Mouse (Mus musculus) layer of hippocampus, postnatal 10 days (tissue): Measurements from ENCODE around the gene Dyrk1a. TPM values are rescaled to one million over a fixed set of nuclear protein-coding genes. Genes with fewer than 3 reads are reported as not detected.
A peak's percentile ranks its signal among the peaks of the same experiment; 100 is the strongest.

Experiments used
- DNase-seq, 2 experiments: peaks; one replicate each; pipeline ENCODE4 v3.0.0; 2021; ENCODE audit warnings: low spot score in 2 of 2
- long read RNA-seq: library from polyadenylated mRNA; stranded (forward); transcript quantifications from one replicate; pipeline ENCODE4 v2.0.0, GENCODE M21; 2023
- total RNA-seq, 2 experiments: library from RNA; stranded (reverse); gene quantifications; 2 replicates each; pipeline ENCODE4 v1.2.3; 2021

Gene Dyrk1a
- 10 to 100 TPM; 84.0 to 88.8 TPM for total RNA-seq
- long read RNA-seq, full-length matches to known transcripts: 3 of 8 reads
- long read RNA-seq, partial matches to known transcripts: 0 of 8 reads
- long read RNA-seq, other reads (novel, unspliced or antisense): 5 of 8 reads

DNA sequence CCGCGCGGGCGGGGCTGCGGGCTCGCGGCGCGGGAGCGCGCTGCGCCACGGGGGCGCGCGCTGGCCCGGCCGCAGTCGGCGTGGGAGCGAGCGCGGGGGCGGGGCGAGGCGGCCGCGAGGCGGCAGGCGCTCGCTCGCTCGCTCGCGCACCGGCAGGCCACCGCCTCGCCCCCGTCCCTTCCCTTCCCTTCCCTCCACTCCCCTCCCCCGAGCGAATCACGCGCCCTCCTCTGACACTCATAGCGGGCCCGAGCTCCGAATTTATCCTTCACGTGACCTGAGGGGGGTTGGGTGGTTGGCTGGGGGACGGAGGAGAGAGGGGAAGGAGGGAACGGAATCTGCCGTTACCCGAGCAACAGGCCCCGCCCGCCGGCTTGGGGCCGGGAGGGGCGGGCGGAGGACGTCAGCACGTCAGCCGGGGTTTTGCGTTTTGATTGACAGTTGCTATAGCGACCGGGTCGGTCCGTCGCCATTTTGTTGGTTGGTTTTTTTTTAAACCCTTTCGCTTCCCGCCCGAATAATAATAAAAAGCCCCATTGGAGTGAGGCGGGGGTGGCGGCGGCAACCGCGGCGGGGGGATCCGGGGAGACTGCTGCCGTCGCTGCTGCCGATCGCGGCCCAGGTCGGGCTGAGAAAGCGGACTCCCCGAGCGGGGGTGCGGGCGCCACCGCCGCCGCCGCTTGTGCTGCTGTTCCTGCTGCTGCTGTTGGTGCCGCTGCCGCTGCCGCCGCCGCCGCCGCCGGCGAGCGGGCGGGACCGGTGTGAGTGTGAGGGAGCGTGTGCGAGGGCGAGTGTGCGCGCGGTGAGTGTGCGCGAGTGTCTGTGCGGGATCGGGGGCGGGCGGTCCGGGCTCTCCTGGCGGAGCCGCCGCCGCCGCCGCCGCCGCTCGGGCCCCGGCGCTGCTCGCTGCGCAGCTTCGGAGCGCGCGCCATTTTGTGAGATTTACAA is at the start of gene Dyrk1a:
Gene Dyrk1a (plus strand): TSS at position 782 of the 948 bp plus-strand sequence.
- peak; percentile 98 for DNase-seq

DNA sequence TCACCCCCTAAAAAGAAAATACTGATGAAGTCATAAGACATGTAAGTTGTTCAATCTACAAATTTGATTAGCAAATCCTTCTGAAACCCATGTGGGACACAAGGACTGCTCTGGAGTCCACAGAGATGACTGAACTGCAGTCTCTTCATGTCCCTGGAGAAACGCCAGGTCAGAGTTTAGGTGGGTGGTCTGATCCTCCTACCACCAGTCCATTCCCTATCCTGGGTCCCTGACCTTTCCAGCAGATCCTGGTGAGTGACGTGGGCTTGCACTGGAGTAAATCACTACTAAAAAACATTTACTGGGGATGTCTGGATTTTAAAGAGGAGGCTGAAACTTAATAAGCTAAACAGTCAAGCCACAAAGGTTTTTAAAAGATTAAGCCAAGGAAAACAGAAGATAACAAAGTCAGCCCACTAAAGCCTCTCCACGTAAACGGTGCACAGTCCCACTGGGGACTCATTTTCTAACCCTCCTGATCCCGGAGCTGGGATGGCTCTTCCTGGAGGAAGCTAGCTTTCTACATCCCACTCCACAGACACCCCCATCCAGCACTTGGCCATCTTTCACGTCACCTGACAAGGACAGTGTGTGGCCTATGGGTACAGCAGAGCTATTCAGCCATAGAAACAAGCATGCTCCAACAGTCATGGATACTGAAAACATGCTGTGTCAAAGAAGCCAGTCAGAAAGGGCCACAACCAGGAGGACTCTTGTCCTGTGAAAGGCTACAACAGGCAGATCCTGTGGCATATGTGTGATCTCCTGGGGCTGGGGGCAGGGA is 46.0 kb upstream of the Dyrk1a start:
- no peak for DNase-seq

DNA sequence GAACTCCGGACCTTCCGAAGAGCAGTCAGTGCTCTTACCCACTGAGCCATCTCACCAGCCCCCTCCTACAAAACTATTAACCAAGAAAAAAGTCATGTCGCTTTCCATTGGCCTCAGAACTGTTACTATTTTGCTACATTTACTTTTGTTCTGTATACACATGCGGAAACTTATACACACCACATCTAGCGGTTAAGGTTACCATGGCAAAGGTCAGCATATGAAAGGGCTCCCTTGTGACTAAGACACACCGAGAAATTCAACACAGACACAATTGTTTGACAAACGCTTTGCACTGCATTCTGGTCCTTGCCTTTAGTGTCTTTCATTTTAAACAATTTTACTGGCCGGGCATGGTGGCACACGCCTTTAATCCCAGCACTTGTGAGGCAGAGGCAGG is 45.1 kb upstream of the Dyrk1a start:
- DNase-seq: no peak

DNA sequence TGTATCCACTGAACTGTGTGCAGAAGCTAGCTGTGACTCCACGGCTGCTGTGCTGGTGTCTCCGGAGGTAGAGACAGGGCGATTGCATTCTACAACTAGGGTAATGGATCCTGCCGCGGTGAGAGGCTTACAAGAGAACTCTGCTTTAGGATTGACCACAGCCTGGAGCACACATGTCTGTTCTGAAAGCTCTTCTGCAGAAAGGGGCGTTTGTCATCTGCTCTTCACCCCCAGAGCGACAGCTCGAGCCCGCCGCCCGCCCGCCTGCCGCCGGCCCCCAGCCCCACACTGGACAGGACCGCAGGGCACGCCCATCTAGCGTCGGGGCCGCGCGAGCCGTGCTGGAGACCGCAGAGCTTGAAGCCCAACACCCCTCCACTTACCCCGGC is 43.9 kb upstream of the Dyrk1a start:
- no peak for DNase-seq

DNA sequence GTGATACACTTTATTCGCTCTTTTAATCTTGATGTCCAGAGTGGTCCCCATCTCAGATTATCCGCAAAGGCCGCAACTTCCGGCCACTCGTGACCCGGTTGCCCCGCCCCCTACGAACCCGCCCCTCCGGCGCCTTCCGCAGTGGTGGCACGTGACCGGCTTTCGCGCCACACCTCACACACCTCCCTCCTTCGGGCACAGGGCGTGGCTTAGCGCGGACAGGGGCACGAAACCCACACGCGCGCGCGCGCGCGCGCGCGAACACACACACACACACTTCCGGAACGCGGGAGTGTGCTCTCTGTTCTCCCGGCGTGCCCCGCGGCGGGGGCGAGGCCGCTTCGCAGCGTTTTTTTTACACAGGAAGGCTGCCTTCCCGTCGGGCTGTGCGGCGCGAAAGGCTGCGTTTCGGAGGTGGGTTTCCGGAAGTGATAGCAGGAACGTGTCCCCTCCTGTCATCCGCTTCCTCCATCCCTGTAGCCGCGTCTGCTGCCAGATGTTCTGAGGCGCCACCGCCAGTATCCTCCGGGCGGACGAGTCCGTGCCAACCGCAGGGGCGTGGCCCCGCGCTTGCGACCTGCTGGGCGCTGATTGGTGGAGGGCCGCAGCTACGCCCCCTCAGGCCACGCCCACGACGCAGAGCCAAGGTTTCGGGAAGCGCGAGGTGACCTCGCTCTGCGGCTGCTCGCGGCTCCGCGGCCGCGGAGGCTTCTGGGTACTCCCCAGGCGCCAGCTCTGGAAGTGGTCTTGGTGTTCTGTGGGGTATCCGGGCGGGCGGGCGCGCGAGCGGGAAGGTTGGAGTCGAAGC is 43.3 kb upstream of the Dyrk1a start, which contains the start of gene Vps26c:
Gene Vps26c (minus strand): TSS at position 487 of the 808 bp plus-strand sequence.
- peak; percentile 96 to 98 for DNase-seq

DNA sequence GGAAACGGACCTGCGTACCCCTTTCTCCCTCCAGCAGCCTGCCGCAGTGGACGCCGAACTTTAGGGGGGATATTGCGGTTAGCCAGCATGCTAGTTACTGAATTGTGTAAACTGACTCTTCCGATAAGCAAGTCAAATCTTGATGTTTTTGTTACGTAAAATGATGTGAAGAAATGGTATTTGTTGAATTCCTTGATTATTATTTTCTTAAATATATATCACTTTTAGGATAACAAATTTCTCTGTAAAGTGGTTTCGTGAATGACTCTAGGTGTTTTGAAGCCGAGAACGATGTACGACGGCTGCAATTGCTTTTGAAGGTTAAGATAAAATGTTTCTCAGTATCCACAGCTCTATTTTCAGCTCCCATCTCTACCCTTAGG is 42.7 kb upstream of the Dyrk1a start:
- DNase-seq: no peak

DNA sequence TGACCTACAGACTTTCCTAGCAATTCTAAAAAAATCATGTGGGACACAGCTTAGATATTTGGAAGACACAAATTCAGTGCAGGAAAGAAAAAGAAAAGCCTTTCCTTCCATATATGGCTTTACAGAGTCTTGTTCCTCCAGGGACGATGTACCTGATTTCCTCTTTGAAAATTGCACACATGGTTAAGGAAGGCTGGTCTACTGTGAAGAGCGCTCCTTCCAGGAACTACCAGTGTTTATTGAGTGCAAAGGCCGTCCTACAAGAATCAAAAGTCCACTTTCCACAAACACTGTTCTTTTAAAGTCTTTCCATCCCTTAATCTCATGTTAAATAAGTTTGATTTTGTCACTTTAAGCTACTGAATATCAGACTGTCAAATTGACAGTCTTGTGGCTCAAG is 42.3 kb upstream of the Dyrk1a start:
- no peak for DNase-seq

DNA sequence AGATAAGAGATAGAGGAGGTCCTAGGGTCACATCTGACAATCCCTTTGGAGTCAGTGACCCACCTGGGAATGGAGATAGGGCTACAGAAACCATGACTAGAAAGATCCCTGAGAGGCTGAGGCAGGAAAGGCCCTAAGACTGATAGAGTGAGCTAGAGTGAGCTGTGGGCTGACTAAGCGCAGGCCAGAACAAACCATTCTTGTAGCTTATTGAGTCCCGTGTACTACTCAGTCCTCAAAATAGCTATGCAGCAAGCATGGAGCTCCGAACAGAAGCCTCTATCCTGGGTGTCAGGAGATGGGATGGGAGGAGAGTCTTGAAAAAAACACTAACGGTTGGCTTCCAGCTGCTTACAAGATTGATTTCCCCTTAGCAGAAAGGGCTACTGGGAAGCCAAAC is 38.5 kb upstream of the Dyrk1a start:
- no peak for DNase-seq

DNA sequence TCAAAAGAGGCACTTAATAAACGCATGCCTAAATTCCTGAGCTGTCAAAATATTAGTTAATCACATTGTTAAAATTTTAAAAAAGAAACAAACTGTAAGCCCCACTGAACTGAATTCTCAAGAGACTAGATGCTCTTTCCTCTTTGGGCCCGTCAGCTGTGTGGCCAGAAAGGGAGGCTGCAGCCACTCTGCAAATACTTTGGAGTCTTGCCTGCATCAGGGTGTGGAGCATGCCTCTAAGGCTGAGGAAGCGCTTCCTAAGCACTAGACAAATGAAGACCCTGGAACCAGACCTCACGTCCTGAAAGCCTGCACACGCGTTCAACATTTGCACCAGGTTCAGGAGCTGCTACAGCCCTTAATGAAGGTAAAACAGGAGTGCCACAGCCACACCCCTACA is 36.1 kb upstream of the Dyrk1a start:
- DNase-seq: no peak

DNA sequence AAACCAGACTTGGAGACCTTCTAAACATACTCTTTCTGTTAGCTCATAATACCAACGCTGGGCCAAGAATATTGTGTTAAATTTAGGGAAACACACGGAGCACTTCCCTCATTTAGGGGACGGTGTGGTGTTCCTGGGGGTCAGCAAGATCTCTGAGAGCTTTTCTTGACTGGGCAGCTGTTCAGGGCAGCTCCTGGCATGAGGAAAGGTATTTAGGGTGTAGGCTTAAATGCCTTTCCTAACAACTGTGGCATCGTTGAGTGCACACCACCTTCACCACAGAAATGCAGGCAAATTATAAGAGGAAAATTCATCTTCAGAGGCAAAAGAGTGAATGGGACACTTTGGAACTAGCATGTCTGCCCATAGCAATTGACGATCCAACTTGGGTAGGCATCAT is 34.1 kb upstream of the Dyrk1a start:
- DNase-seq: no peak

DNA sequence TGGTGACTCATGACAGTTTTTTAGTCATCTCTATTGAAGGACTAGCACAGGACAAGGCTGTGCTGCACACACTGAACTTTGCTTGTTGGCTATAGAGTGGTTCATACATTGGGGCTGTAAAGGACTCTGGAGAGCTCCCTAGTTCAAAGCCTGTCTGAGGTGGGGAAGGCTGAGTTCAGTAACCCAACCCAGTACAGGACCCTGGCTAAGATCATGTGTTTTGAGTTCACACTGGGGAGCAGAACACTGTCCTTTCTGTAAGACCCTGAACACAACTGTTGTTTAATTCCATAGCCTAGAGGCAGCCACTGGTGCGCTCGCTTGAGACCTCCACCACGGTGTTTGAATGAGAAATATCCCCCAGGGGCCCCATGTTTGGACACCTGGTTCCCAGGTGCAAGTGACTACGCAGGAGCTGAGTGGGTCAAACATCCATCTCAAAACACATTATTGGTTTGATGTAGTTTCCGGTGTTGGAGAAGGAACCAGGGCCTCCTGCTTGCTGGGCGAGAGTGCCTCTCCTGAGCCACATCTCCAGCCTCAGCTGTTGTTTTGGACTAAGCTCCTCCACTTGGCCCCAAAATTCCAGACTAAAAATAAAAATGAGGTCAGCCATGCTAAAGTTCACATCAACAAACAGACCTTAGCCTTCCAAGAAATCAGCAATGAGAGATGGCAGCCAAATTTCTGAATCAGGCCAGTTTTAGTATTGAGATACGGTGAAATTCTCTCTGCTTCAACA is 33.2 kb upstream of the Dyrk1a start:
- no peak for DNase-seq

DNA sequence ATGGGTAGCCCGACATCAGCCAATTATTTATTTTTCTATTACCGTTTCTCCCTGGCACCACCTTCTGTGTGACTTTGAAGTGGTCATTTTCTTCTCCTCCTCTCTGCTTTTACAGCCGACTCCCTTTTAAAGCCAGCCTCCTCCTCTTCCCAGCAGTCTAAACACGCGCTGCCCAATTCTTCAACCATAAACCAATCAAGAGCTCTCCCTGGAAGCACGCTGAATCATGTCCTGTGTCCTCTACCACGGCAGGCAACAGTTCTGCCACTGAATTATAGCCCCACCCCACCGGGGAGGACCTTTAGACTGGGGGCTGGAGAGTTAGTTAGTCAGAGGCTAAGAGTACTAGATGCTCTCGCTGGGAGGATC is 32.7 kb upstream of the Dyrk1a start:
- no peak for DNase-seq

DNA sequence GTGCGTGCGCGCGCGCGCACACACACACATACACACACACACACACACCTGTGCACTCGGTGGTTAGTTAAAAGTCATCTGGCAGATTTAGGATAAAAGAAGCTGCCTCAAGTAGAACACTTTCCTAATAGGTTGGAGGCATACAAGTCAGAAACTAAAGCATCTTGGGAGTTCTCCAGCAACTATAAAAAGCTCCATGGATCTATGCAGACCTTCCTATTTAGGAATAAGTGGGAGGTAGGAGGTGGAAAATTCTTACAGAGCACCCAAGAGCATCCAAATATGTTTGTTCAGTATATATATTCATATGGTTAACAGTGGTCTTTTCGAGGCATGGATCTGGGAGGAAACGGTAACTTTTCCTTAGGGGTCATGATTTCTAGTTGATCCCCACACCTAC is 29.7 kb upstream of the Dyrk1a start:
- DNase-seq: no peak

DNA sequence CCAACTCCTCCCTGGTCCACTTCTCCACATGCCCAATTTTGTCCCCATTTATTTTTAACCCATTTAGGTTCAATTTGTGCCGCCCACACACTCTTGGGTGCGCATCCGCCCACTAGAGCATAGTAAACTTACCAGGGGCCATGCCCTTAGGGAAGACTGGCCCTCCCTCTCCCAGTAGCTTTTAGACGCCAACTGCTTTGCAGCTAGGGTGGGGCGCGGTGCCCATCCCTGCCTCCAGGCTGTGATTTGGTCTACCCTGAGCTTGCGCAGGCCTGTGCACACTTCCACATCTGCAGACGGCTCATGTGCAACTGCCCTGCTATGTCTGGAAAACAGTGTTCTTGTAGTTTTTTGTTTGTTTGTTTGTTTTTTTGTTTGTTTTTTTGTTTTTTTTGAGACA is 26.9 kb upstream of the Dyrk1a start:
- no peak for DNase-seq

DNA sequence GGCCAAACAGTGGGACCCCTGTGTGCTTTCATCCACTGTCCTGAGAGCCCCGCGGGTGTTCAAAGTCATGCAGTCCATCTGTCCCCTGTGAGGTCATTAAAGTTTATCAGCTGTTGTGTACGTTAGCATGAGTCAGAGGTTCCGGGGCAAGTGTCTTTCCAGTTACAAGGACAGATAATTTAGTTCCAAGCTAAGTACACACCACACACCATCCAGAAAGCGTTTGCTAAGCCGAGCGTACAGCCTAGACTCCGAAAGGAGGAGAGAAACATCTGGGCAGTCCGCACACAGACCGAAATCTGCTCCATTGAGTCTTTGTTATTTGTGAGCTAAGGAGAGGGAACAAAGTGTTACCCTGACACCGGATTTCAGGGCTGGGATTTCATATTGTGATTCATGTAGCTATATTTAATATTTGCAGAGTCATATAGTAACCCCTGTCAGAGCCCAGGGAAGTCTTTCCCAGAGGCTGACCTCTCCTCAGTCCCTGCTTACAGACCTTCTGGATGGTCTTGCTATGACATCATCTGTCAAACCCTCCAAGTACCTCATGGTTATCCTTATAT is 25.2 kb upstream of the Dyrk1a start:
- no peak for DNase-seq

DNA sequence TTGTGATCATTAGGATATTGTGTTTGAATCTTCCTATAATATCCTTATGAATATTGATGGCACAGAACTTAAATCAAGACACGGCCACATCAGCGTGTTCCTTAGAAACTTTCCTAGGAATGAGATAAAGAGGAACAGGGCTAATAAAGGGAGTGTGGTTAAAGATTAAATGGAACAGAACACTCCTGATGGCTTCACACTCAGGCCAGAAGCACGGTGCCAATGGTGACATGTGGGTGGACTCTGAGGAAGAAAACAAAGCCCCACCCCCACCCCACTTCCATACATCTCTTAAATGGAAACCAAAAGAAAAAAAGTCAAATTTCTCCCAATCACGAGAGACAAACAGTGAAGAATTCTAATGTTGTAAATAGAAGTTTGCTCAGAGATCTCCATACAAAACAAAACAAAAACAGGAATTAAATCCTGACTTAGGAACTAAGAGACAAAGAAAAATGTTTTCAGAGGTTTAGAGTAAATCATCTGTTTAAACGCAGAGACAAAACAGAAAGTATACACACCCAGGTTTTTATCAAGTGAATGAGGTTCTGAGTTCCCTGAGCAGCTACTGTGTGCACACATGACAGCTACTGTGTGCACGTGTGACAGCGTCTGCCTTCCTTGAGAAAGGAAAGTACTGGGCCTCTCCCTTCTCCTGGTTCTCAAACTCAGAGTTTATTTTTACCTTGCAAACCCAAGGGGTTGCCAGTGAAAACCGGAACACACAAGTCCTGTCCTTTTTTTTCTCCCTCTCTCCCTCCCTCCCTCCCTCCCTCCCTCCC is 23.8 kb upstream of the Dyrk1a start:
- no peak for DNase-seq

DNA sequence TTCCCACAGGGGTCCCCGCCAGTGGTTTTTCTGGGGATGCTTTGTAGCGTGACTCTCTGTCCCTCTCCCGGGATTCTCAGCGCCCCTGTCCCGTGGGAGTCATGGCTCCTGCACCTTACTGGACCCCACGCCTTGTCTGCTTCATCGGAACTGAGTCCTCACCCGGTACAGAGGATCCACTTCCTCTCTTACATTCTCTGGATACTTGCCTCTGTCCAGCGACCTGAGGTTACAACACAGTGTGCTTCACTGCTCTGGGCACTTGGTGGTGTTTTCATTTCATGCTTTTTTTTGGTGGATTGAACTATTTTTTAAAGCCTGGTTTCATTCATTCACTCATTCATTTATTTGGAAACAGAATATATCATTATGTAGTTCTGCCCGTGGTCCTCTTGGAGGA is 20.0 kb upstream of the Dyrk1a start:
- DNase-seq: no peak

DNA sequence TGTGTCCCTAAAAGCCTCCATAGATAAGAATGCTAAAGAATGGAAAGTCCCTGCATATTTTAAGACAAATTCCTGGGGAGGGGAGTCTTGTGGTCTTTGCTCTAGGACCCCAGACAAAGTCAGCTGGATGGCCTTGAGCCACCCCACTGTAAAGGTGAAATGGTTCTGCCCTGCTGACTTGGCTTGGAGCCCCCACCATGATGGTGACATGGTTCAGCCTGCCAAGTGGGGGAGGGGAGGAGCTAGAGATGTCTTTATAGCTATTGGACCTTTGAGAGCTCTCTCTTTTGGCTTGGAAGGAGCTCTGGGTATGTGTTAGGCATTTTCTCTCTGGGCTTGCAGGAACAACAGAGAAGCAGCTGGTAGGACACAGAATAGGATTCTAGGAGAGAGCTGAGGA is 17.9 kb upstream of the Dyrk1a start:
- no peak for DNase-seq

DNA sequence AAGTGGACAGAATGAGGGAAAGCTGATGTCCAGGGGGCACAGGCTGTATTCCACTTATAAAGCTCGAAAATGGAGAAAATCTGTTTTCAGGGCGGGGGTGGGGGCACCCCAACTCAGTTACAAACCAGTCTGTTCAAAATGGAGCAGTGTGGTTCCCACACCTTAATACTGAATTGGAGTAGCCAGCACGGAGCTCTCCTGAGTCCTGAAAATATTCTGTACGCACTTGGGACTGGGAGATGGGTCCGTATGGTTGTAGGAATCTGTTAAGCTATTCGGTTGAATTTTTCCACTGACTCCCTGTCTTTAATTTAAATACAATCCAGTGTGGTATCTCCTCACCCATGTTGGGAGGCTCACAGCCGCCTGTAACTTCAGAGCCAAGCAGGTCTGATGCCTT is 14.5 kb upstream of the Dyrk1a start:
- DNase-seq: no peak

DNA sequence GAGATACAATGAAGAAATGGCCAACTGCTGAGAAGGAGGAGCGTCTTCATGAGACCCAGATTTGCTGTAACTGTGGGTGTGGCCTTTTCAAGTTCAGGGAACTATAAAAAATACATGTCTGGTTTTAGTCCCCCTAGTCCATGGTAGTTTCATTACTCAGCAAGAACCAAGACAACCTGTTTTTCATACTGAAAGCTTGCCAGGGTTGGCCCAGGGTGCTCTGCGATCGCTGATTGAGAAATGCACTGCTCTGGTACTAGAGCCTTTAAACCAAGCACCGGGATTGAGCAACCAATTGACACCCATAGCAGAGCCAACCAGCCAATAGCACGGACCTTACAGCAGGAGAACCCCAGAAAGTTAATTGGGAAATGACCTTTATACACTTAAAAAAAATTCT is 13.6 kb upstream of the Dyrk1a start:
- DNase-seq: no peak
